Mouse (Mus musculus) kidney, embryonic 16.5 days (tissue): ENCODE results near the gene Nelfe. TPM values are rescaled to one million over a fixed set of nuclear protein-coding genes. Genes with fewer than 3 reads are reported as not detected.

Source experiments
- microRNA-seq: library from miRNA; unstranded; fragments of <30 nt; microRNA quantifications from one replicate; pipeline ENCODE4, GENCODE M21; 2016
- polyA plus RNA-seq: library from polyadenylated mRNA; unstranded; fragments of >200 nt; fragmentation: Nextera tagmentation; extraction: Ambion mirVana; gene quantifications from 2 replicates; pipeline ENCODE4 v1.2.1, GENCODE M21; 2015

Gene Nelfe
- polyA plus RNA-seq, 1 experiment from 2014 or later = 121 TPM

Small RNAs within 50 kb of the gene (microRNA-seq; reads per million reads assigned to microRNA genes)
- not detected for gene Mir6970
- gene Mir6971 = 1.1 reads per million
- not detected for gene Mir6972

Other genes with a start within 250 kb of the Nelfe start
- 185 and 190 TPM in 2 replicates for gene Rnf5, start 246.7 kb upstream of the Nelfe start, polyA plus RNA-seq
- gene Agpat1, start 246.1 kb upstream of the Nelfe start, polyA plus RNA-seq = 81.8 and 83.1 TPM in 2 replicates
- 4.0 and 6.0 TPM in 2 replicates for gene Egfl8, start 234.4 kb upstream of the Nelfe start, polyA plus RNA-seq
- gene Ppt2, start 221.9 kb upstream of the Nelfe start, polyA plus RNA-seq = 47.3 and 53.7 TPM in 2 replicates
- 0.23 and 0.29 TPM in 2 replicates for gene Prrt1, start 220.9 kb upstream of the Nelfe start, polyA plus RNA-seq
- gene Fkbpl, start 205.6 kb upstream of the Nelfe start, polyA plus RNA-seq = 17.5 and 17.7 TPM in 2 replicates
- 103 and 106 TPM in 2 replicates for gene Atf6b, start 203.2 kb upstream of the Nelfe start, polyA plus RNA-seq
- gene Tnxb, start 179.9 kb upstream of the Nelfe start, polyA plus RNA-seq = 0.51 and 0.52 TPM in 2 replicates
- gene C4b, start 106.5 kb upstream of the Nelfe start, polyA plus RNA-seq = 0.78 and 1.5 TPM in 2 replicates
- gene Cyp21a1, start 45.8 kb upstream of the Nelfe start, polyA plus RNA-seq = 38.4 and 41.9 TPM in 2 replicates
- gene Stk19, start 13.4 kb upstream of the Nelfe start, polyA plus RNA-seq = 31.7 and 34.7 TPM in 2 replicates
- 71.0 and 77.9 TPM in 2 replicates for gene Dxo, start 13.4 kb upstream of the Nelfe start, polyA plus RNA-seq
- gene Skiv2l, start 181 bp upstream of the Nelfe start, polyA plus RNA-seq = 59.3 and 62.0 TPM in 2 replicates
- gene Cfb, start 12.1 kb downstream of the Nelfe start, polyA plus RNA-seq = 15.1 and 17.3 TPM in 2 replicates
- gene Zbtb12, start 29.1 kb downstream of the Nelfe start, polyA plus RNA-seq = 3.5 and 4.3 TPM in 2 replicates
- not detected in 2 replicates for gene Gm20547, start 31.7 kb downstream of the Nelfe start, polyA plus RNA-seq
- gene C2, start 47.9 kb downstream of the Nelfe start, polyA plus RNA-seq = 4.6 and 5.7 TPM in 2 replicates
- gene Ehmt2, start 48.1 kb downstream of the Nelfe start, polyA plus RNA-seq = 89.9 and 92.8 TPM in 2 replicates
- gene Slc44a4, start 64.1 kb downstream of the Nelfe start, polyA plus RNA-seq = 17.9 and 18.9 TPM in 2 replicates
- 50.0 and 54.1 TPM in 2 replicates for gene Neu1, start 80.9 kb downstream of the Nelfe start, polyA plus RNA-seq
- 0.76 and 0.80 TPM in 2 replicates for gene Hspa1b, start 108.8 kb downstream of the Nelfe start, polyA plus RNA-seq
- not detected in 2 replicates for gene Gm20481, start 119.5 kb downstream of the Nelfe start, polyA plus RNA-seq
- 11.2 and 13.4 TPM in 2 replicates for gene Hspa1a, start 121.8 kb downstream of the Nelfe start, polyA plus RNA-seq
- 1.0 and 1.3 TPM in 2 replicates for gene Hspa1l, start 122.3 kb downstream of the Nelfe start, polyA plus RNA-seq
- gene Lsm2, start 131.5 kb downstream of the Nelfe start, polyA plus RNA-seq = 206 and 230 TPM in 2 replicates
- gene Vars, start 150.6 kb downstream of the Nelfe start, polyA plus RNA-seq = 132 and 137 TPM in 2 replicates
- gene Vwa7, start 166.2 kb downstream of the Nelfe start, polyA plus RNA-seq = 0.21 and 0.31 TPM in 2 replicates
- gene Sapcd1, start 177.6 kb downstream of the Nelfe start, polyA plus RNA-seq = 5.7 and 7.1 TPM in 2 replicates
- gene Msh5, start 196.4 kb downstream of the Nelfe start, polyA plus RNA-seq = 4.5 and 6.9 TPM in 2 replicates
- 341 and 345 TPM in 2 replicates for gene Clic1, start 199.6 kb downstream of the Nelfe start, polyA plus RNA-seq
- gene Ddah2, start 208.6 kb downstream of the Nelfe start, polyA plus RNA-seq = 375 and 376 TPM in 2 replicates
- gene Ly6g6c, start 215.0 kb downstream of the Nelfe start, polyA plus RNA-seq = not detected in 2 replicates
- gene Mpig6b, start 215.8 kb downstream of the Nelfe start, polyA plus RNA-seq = 0.49 and 0.52 TPM in 2 replicates
- gene Ly6g6e, start 226.5 kb downstream of the Nelfe start, polyA plus RNA-seq = 1.1 and 2.0 TPM in 2 replicates
- gene Ly6g6d, start 227.7 kb downstream of the Nelfe start, polyA plus RNA-seq = 4.4 and 4.6 TPM in 2 replicates
- gene Ly6g6f, start 235.2 kb downstream of the Nelfe start, polyA plus RNA-seq = 0.26 TPM in 1 of 2 replicates, not detected in the other
- 115 and 118 TPM in 2 replicates for gene Abhd16a, start 238.9 kb downstream of the Nelfe start, polyA plus RNA-seq